Mouse (Mus musculus) lung, postnatal 0 days (tissue): ENCODE measurements around the gene Kmt2b. TPM values are rescaled to one million over a fixed set of nuclear protein-coding genes. Genes with fewer than 3 reads are reported as not detected.
A peak's percentile ranks its signal among the peaks of the same experiment; 100 is the strongest.

Experiments
- ATAC-seq: fragments of 200-750 bp; cut with Nextera tagmentation; 2 replicates; pipeline ENCODE4 v1.8.0; 2017; ENCODE audit warnings: moderate library complexity
- DNase-seq: peaks from one replicate; pipeline ENCODE4 v3.0.0-alpha.2; 2016; ENCODE audit warnings: low spot score
- H3K27ac ChIP-seq: fragments of 300-500 bp; sonication (generic); 2 replicates; pipeline ENCODE4 v1.5.1; 2014; ENCODE audit warnings: antibody characterized with exemption, mild to moderate bottlenecking, low read length, mixed read lengths
- H3K27me3 ChIP-seq: fragments of 300-500 bp; sonication (generic); replicated peaks from 2 replicates; pipeline ENCODE4 v1.6.1; 2014; ENCODE audit warnings: low read length, mixed read lengths; ENCODE audit not compliant: insufficient read depth
- H3K36me3 ChIP-seq: fragments of 300-500 bp; sonication (generic); 2 replicates; pipeline ENCODE4 v1.6.1; 2014; ENCODE audit warnings: low read length, mixed read lengths; ENCODE audit not compliant: insufficient read depth
- H3K4me1 ChIP-seq: fragments of 300-500 bp; sonication (generic); 2 replicates; pipeline ENCODE4 v1.6.1; 2014; ENCODE audit warnings: antibody characterized with exemption, low read depth, low read length, mixed read lengths; ENCODE audit not compliant: insufficient read depth
- H3K4me2 ChIP-seq: fragments of 300-500 bp; sonication (generic); replicated peaks from 2 replicates; pipeline ENCODE4 v1.6.1; 2014; ENCODE audit warnings: low read depth, mild to moderate bottlenecking, low read length, moderate library complexity, mixed read lengths
- H3K4me3 ChIP-seq: fragments of 300-500 bp; sonication (generic); 2 replicates; pipeline ENCODE4 v1.5.1; 2014; ENCODE audit warnings: low read depth, low read length
- H3K9ac ChIP-seq: fragments of 300-500 bp; sonication (generic); replicated peaks from 2 replicates; pipeline ENCODE4 v1.6.1; 2014; ENCODE audit warnings: low read depth, mild to moderate bottlenecking
- H3K9me3 ChIP-seq: fragments of 300-500 bp; sonication (generic); 2 replicates; pipeline ENCODE4 v1.6.1; 2016; ENCODE audit warnings: low read length, mixed read lengths
- CTCF ChIP-seq: IDR thresholded peaks from 2 replicates; pipeline ENCODE4 v1.5.1; 2016; ENCODE audit warnings: antibody characterized with exemption, mild to moderate bottlenecking
- EP300 ChIP-seq: IDR thresholded peaks from 2 replicates; pipeline ENCODE4 v1.6.1; 2016; ENCODE audit warnings: antibody characterized with exemption, mild to moderate bottlenecking, control low read depth
- WGBS: fragments of 180-500 bp; shearing (Covaris S2); extraction: QIAGEN DNeasy Blood & Tissue Kit; methylation state at CpG from one replicate; pipeline ENCODE4 v1.1.7; 2014; 5-methylcytosine and 5-hydroxymethylcytosine counted together
- microRNA-seq: library from miRNA; unstranded; fragments of <30 nt; microRNA quantifications from one replicate; pipeline ENCODE4, GENCODE M21; 2016
- polyA plus RNA-seq: library from polyadenylated mRNA; unstranded; fragments of >200 nt; fragmentation: Nextera tagmentation; extraction: Ambion mirVana; gene quantifications from 2 replicates; pipeline ENCODE4 v1.2.1, GENCODE M21; 2015

Kmt2b gene
- polyA plus RNA-seq, 1 experiment from 2014 or later: 6.9 TPM

GRCm38 (mm10) chr7:30525954-30526353, 62.6 kb downstream of the Kmt2b start:
- Histone ChIP-seq H3K4me3 (peak overlapping the region; percentile 3; the same call in 1 of the 2 replicates), H3K36me3 (peaks cover 11% of the 10 kb centered on the region; the same call in 1 of the 2 replicates), H3K27ac (0 out of 2 replicates have a peak overlapping the region, but pooled peaks have one; percentile 4), H3K27me3 (no peaks in the 10 kb centered on the region), H3K9me3 (no peaks in the 10 kb centered on the region), H3K4me1 (peaks cover 4% of the 10 kb centered on the region; the same call in 1 of the 2 replicates), H3K4me2 (peak overlapping the region; percentile 40), H3K9ac (no peak overlapping the region)
- DNase-seq (peak; percentile 65), ATAC-seq (peak; percentile 65)
- 32% methylated on average over 10 of the region's 10 CpGs for WGBS
- no peak for TF ChIP-seq CTCF

GRCm38 (mm10) chr7:30524487-30524886, 64.0 kb downstream of the Kmt2b start:
- no peak overlapping the region for H3K9ac ChIP-seq
- H3K9me3 ChIP-seq: no peaks in the 10 kb centered on the region
- DNase-seq: no peak
- no peaks in the 10 kb centered on the region for H3K27me3 ChIP-seq
- no peak overlapping the region for H3K27ac ChIP-seq
- H3K4me1 ChIP-seq: peaks cover 4% of the 10 kb centered on the region; the same call in 1 of the 2 replicates
- H3K36me3 ChIP-seq: no peaks in the 10 kb centered on the region
- no peak overlapping the region for H3K4me2 ChIP-seq
- WGBS: 94% methylated on average over 6 of the region's 6 CpGs
- ATAC-seq: no peak
- TF ChIP-seq EP300 (no peak), CTCF (no peak)
- H3K4me3 ChIP-seq: no peak overlapping the region

GRCm38 (mm10) chr7:30522871-30523270, 65.7 kb downstream of the Kmt2b start:
- no peak for DNase-seq
- TF ChIP-seq CTCF (no peak), EP300 (no peak)
- no peaks in the 10 kb centered on the region for H3K27me3 ChIP-seq
- WGBS: 84% methylated on average over 10 of the region's 10 CpGs
- no peak overlapping the region for H3K4me3 ChIP-seq
- no peak overlapping the region for H3K4me2 ChIP-seq
- peaks cover 4% of the 10 kb centered on the region; the same call in 1 of the 2 replicates for H3K4me1 ChIP-seq
- H3K27ac ChIP-seq: no peak overlapping the region
- ATAC-seq: no peak
- no peak overlapping the region for H3K9ac ChIP-seq
- no peaks in the 10 kb centered on the region for H3K9me3 ChIP-seq
- no peaks in the 10 kb centered on the region for H3K36me3 ChIP-seq

- ATAC-seq: no peak
- TF ChIP-seq CTCF (no peak), EP300 (no peak)
- H3K27ac ChIP-seq: no peak overlapping the region
- H3K9me3 ChIP-seq: no peaks in the 10 kb centered on the region
- no peak overlapping the region for H3K9ac ChIP-seq
- DNase-seq: no peak
- no peaks in the 10 kb centered on the region for H3K36me3 ChIP-seq
- 77% methylated on average over 5 of the region's 5 CpGs for WGBS
- no peaks in the 10 kb centered on the region for H3K27me3 ChIP-seq
- H3K4me2 ChIP-seq: no peak overlapping the region
- no peak overlapping the region for H3K4me3 ChIP-seq
- H3K4me1 ChIP-seq: no peaks in the 10 kb centered on the region
Observed at GRCm38 (mm10) chr7:30520856-30521255, 67.7 kb downstream of the Kmt2b start.

GRCm38 (mm10) chr7:30520396-30520795, 68.1 kb downstream of the Kmt2b start:
- no peaks in the 10 kb centered on the region for H3K9me3 ChIP-seq
- 77% methylated on average over 4 of the region's 4 CpGs for WGBS
- DNase-seq (no peak), ATAC-seq (no peak)
- H3K36me3 ChIP-seq: no peaks in the 10 kb centered on the region
- no peak overlapping the region for H3K9ac ChIP-seq
- no peaks in the 10 kb centered on the region for H3K27me3 ChIP-seq
- no peak overlapping the region for H3K4me2 ChIP-seq
- H3K4me3 ChIP-seq: no peak overlapping the region
- no peak for TF ChIP-seq CTCF
- no peak for TF ChIP-seq EP300
- H3K4me1 ChIP-seq: no peaks in the 10 kb centered on the region
- H3K27ac ChIP-seq: no peak overlapping the region

Small RNAs within 50 kb of the gene (microRNA-seq; reads per million reads assigned to microRNA genes)
- gene Gm38670 (2.0 reads per million), gene Mir3569 (not detected)

Other genes starting within 250 kb of the Kmt2b start
- 2.0 and 2.8 TPM in 2 replicates for gene Lrfn3, start 226.0 kb downstream of the Kmt2b start, polyA plus RNA-seq
- 209 and 244 TPM in 2 replicates for gene Tyrobp, start 175.0 kb downstream of the Kmt2b start, polyA plus RNA-seq
- 7.2 and 9.4 TPM in 2 replicates for gene Hcst, start 168.9 kb downstream of the Kmt2b start, polyA plus RNA-seq
- 1.9 and 2.5 TPM in 2 replicates for gene Nfkbid, start 167.0 kb downstream of the Kmt2b start, polyA plus RNA-seq
- gene Aplp1, start 143.2 kb downstream of the Kmt2b start, polyA plus RNA-seq: 6.8 and 8.1 TPM in 2 replicates
- not detected in 2 replicates for gene Kirrel2, start 131.0 kb downstream of the Kmt2b start, polyA plus RNA-seq
- 0.12 TPM in 2 replicates for gene Nphs1, start 130.4 kb downstream of the Kmt2b start, polyA plus RNA-seq
- gene Prodh2, start 95.1 kb downstream of the Kmt2b start, polyA plus RNA-seq: not detected in 2 replicates
- 2.1 TPM in 2 replicates for gene Arhgap33, start 53.7 kb downstream of the Kmt2b start, polyA plus RNA-seq
- 22.8 and 27.0 TPM in 2 replicates for gene Hspb6, start 36.5 kb downstream of the Kmt2b start, polyA plus RNA-seq
- 4.0 and 4.4 TPM in 2 replicates for gene Proser3, start 36.4 kb downstream of the Kmt2b start, polyA plus RNA-seq
- gene Lin37, start 28.9 kb downstream of the Kmt2b start, polyA plus RNA-seq: 32.8 and 38.6 TPM in 2 replicates
- gene U2af1l4, start 25.4 kb downstream of the Kmt2b start, polyA plus RNA-seq: 75.0 and 86.0 TPM in 2 replicates
- gene Gm49396, start 25.4 kb downstream of the Kmt2b start, polyA plus RNA-seq: 4.5 and 6.1 TPM in 2 replicates
- 173 and 184 TPM in 2 replicates for gene Psenen, start 25.1 kb downstream of the Kmt2b start, polyA plus RNA-seq
- 1.2 and 3.2 TPM in 2 replicates for gene Igflr1, start 23.3 kb downstream of the Kmt2b start, polyA plus RNA-seq
- gene Zbtb32, start 10.2 kb upstream of the Kmt2b start, polyA plus RNA-seq: 3.0 and 3.9 TPM in 2 replicates
- gene Upk1a, start 24.1 kb upstream of the Kmt2b start, polyA plus RNA-seq: 11.2 and 11.8 TPM in 2 replicates
- gene Cox6b1, start 37.4 kb upstream of the Kmt2b start, polyA plus RNA-seq: 717 and 766 TPM in 2 replicates
- not detected in 2 replicates for gene Etv2, start 47.1 kb upstream of the Kmt2b start, polyA plus RNA-seq
- 101 and 107 TPM in 2 replicates for gene Rbm42, start 61.6 kb upstream of the Kmt2b start, polyA plus RNA-seq
- gene Haus5, start 76.3 kb upstream of the Kmt2b start, polyA plus RNA-seq: 10.0 and 10.3 TPM in 2 replicates
- not detected in 2 replicates for gene Pmis2, start 82.9 kb upstream of the Kmt2b start, polyA plus RNA-seq
- gene 2200002J24Rik, start 110.2 kb upstream of the Kmt2b start, polyA plus RNA-seq: 0.69 and 1.2 TPM in 2 replicates
- 0.14 TPM in 1 of 2 replicates, not detected in the other for gene Atp4a, start 123.5 kb upstream of the Kmt2b start, polyA plus RNA-seq
- 179 and 193 TPM in 2 replicates for gene Tmem147, start 140.8 kb upstream of the Kmt2b start, polyA plus RNA-seq
- gene Gapdhs, start 155.0 kb upstream of the Kmt2b start, polyA plus RNA-seq: 0.18 and 0.21 TPM in 2 replicates
- 6.7 and 7.3 TPM in 2 replicates for gene Sbsn, start 162.7 kb upstream of the Kmt2b start, polyA plus RNA-seq
- 65.2 and 74.3 TPM in 2 replicates for gene Dmkn, start 175.0 kb upstream of the Kmt2b start, polyA plus RNA-seq
- gene Krtdap, start 199.2 kb upstream of the Kmt2b start, polyA plus RNA-seq: 2.1 and 4.4 TPM in 2 replicates
- 1.1 and 1.4 TPM in 2 replicates for gene Ffar2, start 235.0 kb upstream of the Kmt2b start, polyA plus RNA-seq